ENCODE assay signal across 17 mouse cellular contexts in genomic region chr11:52286958-52287305, GRCm38 (mm10). TPM values are rescaled to one million over a fixed set of nuclear protein-coding genes. Genes with fewer than 3 reads are reported as not detected.
DNase-seq lines count a peak whose midpoint lies in the region; ATAC-seq and TF ChIP-seq lines count a peak whose summit lies in the region.
"Had no signal": no experiment of that assay in that cellular context is flagged by ENCODE, and none has a peak within 500 bp of the region (broad histone marks: within the 10 kb centered on the region; RNA-seq: fewer than 3 reads in every experiment).

No protein-coding gene starts in this region.

- no peak overlapping the region for H3K27ac ChIP-seq in kidney, embryonic 15.5 days
- peak overlapping the region; percentile 24; the same call in 1 of the 2 replicates for H3K27ac ChIP-seq in ES-Bruce4 (ENCODE audit: insufficient read depth, low read length)
- H3K27ac ChIP-seq in left cerebral cortex, adult 2 months, result no peak overlapping the region
- H3K27ac ChIP-seq: heart, embryonic 13.5 days; hindbrain, embryonic 14.5 days; layer of hippocampus, adult 2 months; liver, embryonic 13.5 days; midbrain, embryonic 13.5 days had no signal

- DNase-seq in kidney, postnatal 4 days, result peak; percentile 44 to 55
- peak; percentile 54 for DNase-seq in 3134 (ENCODE audit: extremely low read depth, insufficient read length, low spot score)
- peak; percentile 58 for DNase-seq in forelimb bud, embryonic 11.5 days (ENCODE audit: low read depth, low spot score)
- no peak for DNase-seq in left cerebral cortex, postnatal 14 days (ENCODE audit: low spot score in 2 of 2)
- no peak for DNase-seq in left cerebral cortex, adult 2 months (ENCODE audit: extremely low spot score in 1 of 2, low spot score in 2 of 2)
- DNase-seq in adrenal gland, adult 2 months, result no peak
- DNase-seq: adrenal gland, adult 8-10 months; cerebellum, postnatal 14 days; kidney, adult 2 months; liver, embryonic 13.5 days; lung, postnatal 10 days had no signal

- H3K27me3 ChIP-seq in kidney, embryonic 15.5 days, result peaks cover 22% of the 10 kb centered on the region; the same call in 1 of the 2 replicates
- no peaks in the 10 kb centered on the region for H3K27me3 ChIP-seq in ES-Bruce4 (ENCODE audit: control insufficient read depth, insufficient read depth, low read length, poor library complexity, severe bottlenecking)

- no peak overlapping the region for H3K4me3 ChIP-seq in kidney, embryonic 15.5 days (replicated peaks)
- H3K4me3 ChIP-seq in ES-Bruce4 (ENCODE audit: low read depth, low read length), result no peak overlapping the region
- H3K4me3 ChIP-seq in left cerebral cortex, adult 2 months, result no peak overlapping the region
- H3K4me3 ChIP-seq: heart, embryonic 13.5 days; layer of hippocampus, adult 2 months; liver, embryonic 13.5 days; midbrain, embryonic 13.5 days had no signal

- H3K9me3 ChIP-seq in kidney, embryonic 15.5 days (replicated peaks), result no peaks in the 10 kb centered on the region
- no peaks in the 10 kb centered on the region for H3K9me3 ChIP-seq in ES-Bruce4 (replicated peaks; ENCODE audit: control insufficient read depth, insufficient read depth, low read length, poor library complexity, severe bottlenecking)
- H3K9me3 ChIP-seq: heart, embryonic 13.5 days; liver, embryonic 13.5 days; midbrain, embryonic 13.5 days had no signal

- H3K9ac ChIP-seq in kidney, embryonic 15.5 days, result no peak overlapping the region
- H3K9ac ChIP-seq in ES-Bruce4 (ENCODE audit: low read depth, poor library complexity, severe bottlenecking), result no peak overlapping the region
- H3K9ac ChIP-seq: heart, embryonic 13.5 days; hindbrain, embryonic 14.5 days; liver, embryonic 13.5 days; midbrain, embryonic 13.5 days had no signal

- H3K4me1 ChIP-seq in kidney, embryonic 15.5 days, result peaks cover 51% of the 10 kb centered on the region
- peaks cover 6% of the 10 kb centered on the region for H3K4me1 ChIP-seq in ES-Bruce4 (ENCODE audit: control insufficient read depth, insufficient read depth, low read length)

- no peak for TF ChIP-seq EP300 in ES-Bruce4 (IDR thresholded peaks at IDR 0.05; ENCODE audit: insufficient read depth, low read depth, low read length)

- TF ChIP-seq POLR2A in ES-Bruce4 (IDR thresholded peaks at IDR 0.05; ENCODE audit: insufficient read depth, low read length), result no peak

- TF ChIP-seq CTCF in ES-Bruce4 (IDR thresholded peaks at IDR 0.05; ENCODE audit: low read depth, low read length), result no peak
- no peak for TF ChIP-seq CTCF in left cerebral cortex, adult 2 months (IDR thresholded peaks at IDR 0.05)

- no peak overlapping the region for H3K4me2 ChIP-seq in kidney, embryonic 15.5 days
- H3K4me2 ChIP-seq: heart, embryonic 13.5 days; hindbrain, embryonic 14.5 days; liver, embryonic 13.5 days; midbrain, embryonic 13.5 days had no signal

- no peak for ATAC-seq in kidney, embryonic 15.5 days (replicated peaks; ENCODE audit: low FRiP score)
- ATAC-seq: midbrain, embryonic 13.5 days had no signal

- intact Hi-C loops in left cerebral cortex, postnatal 14 days (cut with DNase I), result no loop called here
- intact Hi-C loops in left cerebral cortex, adult 2 months (cut with DNase I), result no loop called here

- whole genome bisulfite sequencing in kidney, embryonic 15.5 days, result 19% methylated on average over 4 of the region's 4 CpGs

- H3K36me3 ChIP-seq in kidney, embryonic 15.5 days, result no peaks in the 10 kb centered on the region
- no peaks in the 10 kb centered on the region for H3K36me3 ChIP-seq in ES-Bruce4 (ENCODE audit: control insufficient read depth, insufficient read depth, low read length, poor library complexity, severe bottlenecking)
- H3K36me3 ChIP-seq: heart, embryonic 13.5 days; liver, embryonic 13.5 days; midbrain, embryonic 13.5 days had no signal

RNA-seq across cellular contexts. Expression of gene Tcf7, which starts 4.1 kb away (rescaled TPM):
- 15.4 and 15.5 TPM in 2 replicates for polyA plus RNA-seq in kidney, embryonic 15.5 days (2015; fragmentation: Nextera tagmentation; extraction: Ambion mirVana)
- polyA plus RNA-seq in ES-Bruce4 (2011; ENCODE audit: insufficient read depth, insufficient read length, low read depth, missing spikeins), result 68.6 and 79.1 TPM in 2 replicates
- 1 to 10 TPM; 5.3 to 7.1 TPM for total RNA-seq in left cerebral cortex, postnatal 14 days (2021)
- total RNA-seq in left cerebral cortex, adult 2 months (2021), result 1 to 10 TPM; 3.8 to 5.0 TPM
- total RNA-seq in adrenal gland, adult 2 months (2021), result 10 to 100 TPM; 32.1 to 48.6 TPM
- 56.1 and 60.3 TPM in 2 replicates for polyA plus RNA-seq in adrenal gland, adult 2 months (2012; rRNA removed)

RNA-seq across cellular contexts. Expression of gene Skp1a, which starts 55.1 kb away (rescaled TPM):
- polyA plus RNA-seq in kidney, embryonic 15.5 days (2015; fragmentation: Nextera tagmentation; extraction: Ambion mirVana), result 790 and 863 TPM in 2 replicates
- polyA plus RNA-seq in ES-Bruce4 (2011; ENCODE audit: insufficient read depth, insufficient read length, low read depth, missing spikeins), result 589 and 680 TPM in 2 replicates
- 100 to 1,000 TPM; 473 to 503 TPM for total RNA-seq in left cerebral cortex, postnatal 14 days (2021)
- total RNA-seq in left cerebral cortex, adult 2 months (2021), result 100 to 1,000 TPM; 436 to 471 TPM
- total RNA-seq in adrenal gland, adult 2 months (2021), result 100 to 1,000 TPM; 396 to 522 TPM
- 10.6 and 11.1 TPM in 2 replicates for polyA plus RNA-seq in adrenal gland, adult 2 months (2012; rRNA removed)

Comparison
In these comparisons a context has a peak if more than half of its experiments do, and no peak if none do; other contexts are left out.
1. DNase-seq: peak in kidney, postnatal 4 days (2 of 2), 3134 (single experiment) and forelimb bud, embryonic 11.5 days (single experiment); none in left cerebral cortex, postnatal 14 days (0 of 2), left cerebral cortex, adult 2 months (0 of 2) and adrenal gland, adult 2 months (single experiment).
2. RNA of gene Tcf7, which starts 4.1 kb away (total RNA-seq): 32.1 to 48.6 TPM in adrenal gland, adult 2 months; 5.3 to 7.1 TPM in left cerebral cortex, postnatal 14 days and 3.8 to 5.0 TPM in left cerebral cortex, adult 2 months; every median in the first group is over 4 times any median in the second.